Mouse (Mus musculus) midbrain, embryonic 13.5 days (tissue): ENCODE data around the gene Aldh1b1. TPM values are rescaled to one million over a fixed set of nuclear protein-coding genes. Genes with fewer than 3 reads are reported as not detected.

Experiments
- ATAC-seq: fragments of 200-750 bp; cut with Nextera tagmentation; 2 replicates; pipeline ENCODE4 v1.8.0; 2017; ENCODE audit warnings: mild to moderate bottlenecking, moderate TSS enrichment, moderate library complexity
- H3K27ac ChIP-seq: fragments of 300-500 bp; sonication (generic); 2 replicates; pipeline ENCODE4 v1.5.1; 2015; ENCODE audit warnings: inconsistent platforms, mild to moderate bottlenecking, moderate library complexity
- H3K27me3 ChIP-seq: fragments of 300-500 bp; sonication (generic); 2 replicates; pipeline ENCODE4 v1.6.1; 2015; ENCODE audit warnings: mild to moderate bottlenecking, inconsistent platforms
- H3K36me3 ChIP-seq: fragments of 300-500 bp; sonication (generic); 2 replicates; pipeline ENCODE4 v1.6.1; 2015; ENCODE audit warnings: mild to moderate bottlenecking, inconsistent platforms
- H3K4me1 ChIP-seq: fragments of 300-500 bp; sonication (generic); replicated peaks from 2 replicates; pipeline ENCODE4 v1.6.1; 2015; ENCODE audit warnings: inconsistent platforms
- H3K4me2 ChIP-seq: fragments of 300-500 bp; sonication (generic); replicated peaks from 2 replicates; pipeline ENCODE4 v1.6.1; 2015; ENCODE audit warnings: moderate library complexity, mild to moderate bottlenecking, inconsistent platforms
- H3K4me3 ChIP-seq: fragments of 300-500 bp; sonication (generic); replicated peaks from 2 replicates; pipeline ENCODE4 v1.5.1; 2015; ENCODE audit warnings: mild to moderate bottlenecking, inconsistent platforms
- H3K9ac ChIP-seq: fragments of 300-500 bp; sonication (generic); replicated peaks from 2 replicates; pipeline ENCODE4 v1.6.1; 2015; ENCODE audit warnings: mild to moderate bottlenecking, inconsistent platforms
- H3K9me3 ChIP-seq: fragments of 300-500 bp; sonication (generic); 2 replicates; pipeline ENCODE4 v1.6.1; 2016; ENCODE audit warnings: mild to moderate bottlenecking, inconsistent platforms
- WGBS: fragments of 180-500 bp; shearing (Covaris S2); methylation state at CpG from one replicate; pipeline ENCODE4 v1.1.7; 2015; 5-methylcytosine and 5-hydroxymethylcytosine counted together
- polyA plus RNA-seq: library from polyadenylated mRNA; unstranded; fragments of >200 nt; fragmentation: Nextera tagmentation; extraction: Ambion mirVana; gene quantifications from 2 replicates; pipeline ENCODE4 v1.2.1, GENCODE M21; 2015

The Aldh1b1 gene
- polyA plus RNA-seq, 1 experiment from 2014 or later, result 15.8 TPM

DNA sequence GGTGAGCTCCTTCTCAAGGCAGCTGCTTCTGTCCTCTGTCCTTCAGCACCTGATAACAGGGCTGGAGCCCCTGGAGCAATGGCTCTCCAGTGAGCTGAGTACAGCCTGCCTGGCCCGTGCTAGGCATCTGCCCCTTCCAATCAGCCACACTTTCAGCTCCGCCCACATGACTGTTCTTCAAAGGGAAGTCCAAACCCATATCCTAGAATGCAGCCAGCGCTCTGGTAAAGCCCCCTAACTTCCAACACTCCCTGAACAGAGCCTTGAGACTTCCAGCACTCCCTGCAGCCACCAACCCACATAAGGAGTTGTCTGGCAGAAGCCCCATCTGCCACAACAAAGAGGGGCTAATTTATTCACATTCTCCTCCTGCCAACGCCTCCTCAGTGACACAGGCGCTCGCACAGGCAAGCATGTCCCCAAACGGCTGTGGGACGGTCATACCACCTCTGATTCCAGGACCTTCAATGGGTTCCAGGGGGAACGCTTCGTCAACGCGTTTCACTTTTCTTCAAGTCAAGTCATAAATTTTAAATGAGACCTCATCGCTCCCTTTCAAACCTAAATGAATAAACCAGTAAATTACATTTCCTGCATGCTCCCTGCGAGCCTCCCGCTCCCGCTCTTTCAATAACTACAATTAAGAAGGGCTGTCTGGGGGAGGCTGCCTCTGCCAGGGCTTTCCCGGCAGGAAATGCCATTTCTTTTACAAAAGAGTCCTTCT is 20.5 kb downstream of the Aldh1b1 start:
- H3K9me3 ChIP-seq, result no peaks in the 10 kb centered on the region
- H3K27me3 ChIP-seq, result no peaks in the 10 kb centered on the region; the same call in 1 of the 2 replicates
- peak overlapping the region; percentile 44 for H3K4me2 ChIP-seq
- H3K27ac ChIP-seq, result peak overlapping the region; percentile 98
- H3K4me3 ChIP-seq, result peak overlapping the region; percentile 7
- peak overlapping the region; percentile 63 for H3K9ac ChIP-seq
- ATAC-seq, result peak; percentile 76
- WGBS, result under 1% methylated on average over 17 of the region's 17 CpGs
- peaks cover 25% of the 10 kb centered on the region for H3K36me3 ChIP-seq
- peaks cover 92% of the 10 kb centered on the region for H3K4me1 ChIP-seq

DNA sequence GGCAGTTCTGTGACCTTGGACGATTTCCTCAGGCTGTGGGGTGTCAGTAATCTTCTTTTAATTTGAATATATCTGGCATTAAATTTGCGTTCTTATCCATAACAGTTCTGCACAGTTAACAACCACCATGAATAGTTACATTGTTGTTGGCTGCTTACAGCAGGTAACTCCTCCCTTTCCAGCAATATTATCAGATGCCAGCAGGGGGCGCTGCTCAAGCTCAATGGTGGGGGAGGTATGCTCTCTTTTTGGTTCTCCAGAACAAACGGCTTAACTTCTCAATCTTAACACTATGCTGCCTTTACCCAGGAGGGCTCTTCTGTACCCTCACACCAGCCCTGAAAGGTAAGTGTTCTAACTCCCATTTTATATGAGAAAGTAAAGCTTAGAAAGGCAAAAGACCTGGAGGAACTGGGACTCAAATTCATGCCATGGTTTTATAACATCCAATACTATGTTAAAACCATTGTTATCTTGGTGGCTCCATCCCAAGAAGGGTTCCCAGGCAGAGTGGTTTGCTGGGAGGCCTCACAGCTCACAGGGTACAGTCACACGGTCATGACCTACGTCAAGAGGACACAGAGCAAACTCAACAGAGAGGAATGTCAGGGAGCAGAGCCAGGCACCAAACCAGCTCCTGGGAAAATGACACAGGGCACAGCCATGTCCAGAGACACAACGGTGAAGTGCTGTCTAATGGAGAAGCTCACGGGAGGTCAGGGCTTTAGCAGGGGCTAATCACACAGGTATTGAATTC is 21.4 kb downstream of the Aldh1b1 start:
- peaks cover 16% of the 10 kb centered on the region for H3K36me3 ChIP-seq
- ATAC-seq, result no peak
- WGBS, result 41% methylated on average over 8 of the region's 8 CpGs
- peaks cover 100% of the 10 kb centered on the region for H3K4me1 ChIP-seq
- H3K4me3 ChIP-seq, result no peak overlapping the region; the same call in 1 of the 2 replicates
- no peaks in the 10 kb centered on the region for H3K9me3 ChIP-seq
- peak overlapping the region; percentile 98 for H3K27ac ChIP-seq
- peak overlapping the region; percentile 44 for H3K4me2 ChIP-seq
- H3K27me3 ChIP-seq, result peaks cover 5% of the 10 kb centered on the region
- H3K9ac ChIP-seq, result no peak overlapping the region; the same call in 1 of the 2 replicates

DNA sequence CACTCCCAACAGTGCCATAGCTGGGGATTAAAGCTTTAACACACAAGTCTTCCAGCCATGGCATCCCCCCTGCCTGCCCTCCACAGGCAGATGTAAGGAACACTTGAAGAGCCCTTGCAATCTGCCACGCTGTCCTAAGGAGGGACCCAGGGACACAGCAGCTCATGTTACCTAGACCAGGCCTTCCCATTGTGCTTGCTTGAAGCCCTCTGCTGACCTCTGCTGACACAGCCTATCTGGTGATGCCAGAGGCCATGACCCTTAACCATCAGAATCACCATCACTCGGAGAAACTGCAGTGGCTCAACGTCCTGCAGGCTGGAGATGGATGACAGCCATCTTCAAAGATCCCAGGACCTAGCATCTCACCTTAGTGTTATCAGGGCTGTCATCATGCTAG is 23.2 kb downstream of the Aldh1b1 start:
- H3K4me3 ChIP-seq, result no peak overlapping the region
- peak overlapping the region; percentile 98 for H3K27ac ChIP-seq
- H3K4me1 ChIP-seq, result peaks cover 98% of the 10 kb centered on the region
- no peak for ATAC-seq
- peaks cover 22% of the 10 kb centered on the region for H3K27me3 ChIP-seq
- H3K36me3 ChIP-seq, result peaks cover 13% of the 10 kb centered on the region
- H3K9ac ChIP-seq, result no peak overlapping the region
- no peaks in the 10 kb centered on the region for H3K9me3 ChIP-seq
- 21% methylated on average over 3 of the region's 3 CpGs for WGBS
- H3K4me2 ChIP-seq, result no peak overlapping the region; the same call in 1 of the 2 replicates

DNA sequence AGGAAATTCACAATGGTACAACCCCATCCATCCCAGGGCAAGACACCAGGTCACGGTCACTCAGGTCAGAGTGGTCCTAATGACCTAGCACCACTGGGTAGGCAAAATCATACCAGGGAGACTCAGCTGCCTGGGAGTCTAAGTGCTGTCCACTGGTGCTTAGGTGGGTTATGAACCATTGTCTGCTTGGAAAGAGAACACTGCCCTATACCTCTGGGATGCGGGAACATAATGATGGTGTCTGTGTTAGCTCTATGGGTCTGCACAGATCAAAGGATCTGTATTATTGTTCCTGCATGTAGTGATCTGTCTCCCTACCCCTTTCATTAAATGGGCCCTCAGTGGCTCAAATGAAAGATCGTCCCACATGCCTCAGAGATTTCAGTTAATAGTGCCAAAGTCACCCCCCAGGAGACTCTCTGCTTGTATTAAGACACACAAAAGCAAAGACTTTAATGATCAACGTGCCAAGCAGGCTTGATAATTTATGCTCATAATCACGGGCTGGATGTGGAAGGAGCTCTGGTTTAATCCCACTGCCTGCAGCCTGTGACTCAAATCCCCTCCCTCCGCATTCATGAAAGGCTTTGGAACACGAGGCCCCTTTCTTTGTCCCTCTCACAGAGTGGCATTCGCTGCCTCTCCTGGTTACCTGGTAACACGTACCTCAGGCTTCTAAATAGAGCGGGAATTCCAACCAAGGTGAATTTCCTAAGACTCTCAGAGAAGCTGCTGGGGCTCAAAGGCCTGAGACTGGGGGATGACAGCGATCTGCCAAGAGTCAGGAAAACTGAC is 24.2 kb downstream of the Aldh1b1 start:
- ATAC-seq, result peak; percentile 47
- 5% methylated on average over 11 of the region's 11 CpGs for WGBS
- Histone ChIP-seq H3K4me1 (peaks cover 98% of the 10 kb centered on the region), H3K9ac (peak overlapping the region; percentile 93), H3K4me2 (peak overlapping the region; percentile 81), H3K4me3 (peak overlapping the region; percentile 68), H3K27ac (peak overlapping the region; percentile 98), H3K36me3 (peaks cover 13% of the 10 kb centered on the region), H3K9me3 (no peaks in the 10 kb centered on the region), H3K27me3 (peaks cover 32% of the 10 kb centered on the region)

DNA sequence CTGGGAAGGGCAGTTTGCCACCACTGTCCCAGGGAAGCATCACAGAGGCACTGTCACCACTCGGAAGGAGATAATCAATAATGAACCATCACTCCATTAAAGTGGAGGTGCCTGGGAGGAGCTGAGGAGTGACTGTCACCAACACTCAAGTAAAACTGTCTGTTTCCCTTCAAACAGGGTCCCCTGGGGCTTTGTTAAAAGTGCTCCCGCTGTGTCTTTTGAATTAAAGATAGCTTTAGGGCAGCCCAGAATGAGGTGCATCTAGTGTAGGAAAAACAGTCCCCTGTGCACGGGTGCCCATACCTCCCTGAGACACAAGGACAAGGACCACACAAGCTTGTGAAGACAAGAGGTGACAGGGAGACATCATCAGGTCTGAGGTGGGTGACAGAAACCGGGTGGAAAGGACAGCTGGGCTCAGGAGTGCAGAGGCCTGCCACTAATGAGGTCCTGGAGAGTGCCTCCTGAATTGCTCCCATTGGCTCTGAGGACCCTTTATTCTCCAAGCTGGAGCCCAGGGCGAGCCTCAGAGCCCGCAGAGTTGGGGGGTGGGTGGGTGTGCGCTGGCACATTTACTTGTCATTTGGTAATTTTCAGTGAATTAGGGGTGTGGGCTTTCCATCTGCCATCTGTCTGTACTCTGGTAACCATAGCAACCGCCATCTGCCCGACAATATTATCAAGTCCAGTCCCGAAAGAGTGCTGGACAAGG is 25.4 kb downstream of the Aldh1b1 start:
- Histone ChIP-seq H3K4me3 (peak overlapping the region; percentile 68), H3K27me3 (peaks cover 43% of the 10 kb centered on the region)

DNA sequence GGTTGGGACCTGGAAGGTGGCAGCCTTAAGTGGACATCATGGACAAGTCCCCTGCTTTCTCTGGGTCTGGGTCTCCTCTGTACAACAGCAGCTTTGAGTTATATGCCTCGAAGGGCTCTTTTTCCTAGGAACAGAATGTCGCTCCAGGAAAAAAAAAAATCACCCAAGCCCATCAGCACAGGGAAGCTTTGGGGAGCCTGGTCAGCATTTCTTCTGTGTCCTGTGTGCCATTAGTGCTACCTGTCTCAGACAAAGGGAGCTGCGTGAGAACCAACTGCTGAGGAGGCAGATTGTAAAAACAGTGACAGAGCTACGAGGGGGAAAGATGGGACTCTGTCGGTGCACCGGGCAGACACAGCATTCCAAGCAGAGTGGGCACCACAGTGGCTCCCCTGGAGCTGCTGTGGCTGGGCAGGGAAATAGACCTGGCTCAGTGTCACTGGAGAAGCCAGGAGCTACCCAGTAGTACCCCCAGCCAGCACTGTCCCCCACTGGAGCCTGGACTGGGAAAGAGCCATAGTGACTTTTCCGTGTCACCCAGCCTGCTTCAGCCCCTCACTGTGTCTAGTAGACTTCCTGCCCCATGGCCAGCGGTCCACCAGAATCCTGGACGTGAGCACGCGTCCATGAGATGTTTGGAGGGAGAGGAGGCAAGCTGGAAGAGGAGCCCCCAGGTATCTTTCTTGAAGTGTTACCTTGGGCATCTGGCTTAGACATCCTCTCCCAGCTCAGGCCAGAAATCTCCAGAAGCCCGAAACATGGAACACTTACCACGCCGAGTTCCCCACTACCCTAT is 26.1 kb downstream of the Aldh1b1 start:
- H3K27me3 ChIP-seq, result peaks cover 44% of the 10 kb centered on the region
- ATAC-seq, result no peak

More for the DNA sequence above, 25.4 kb downstream of the Aldh1b1 start:
- Histone ChIP-seq H3K4me2 (peak overlapping the region; percentile 81), H3K4me1 (peaks cover 98% of the 10 kb centered on the region), H3K36me3 (peaks cover 13% of the 10 kb centered on the region), H3K27ac (peak overlapping the region; percentile 98), H3K9ac (peak overlapping the region; percentile 93), H3K9me3 (no peaks in the 10 kb centered on the region)
- ATAC-seq, result peak; percentile 69
- WGBS, result 4% methylated on average over 10 of the region's 10 CpGs

DNA sequence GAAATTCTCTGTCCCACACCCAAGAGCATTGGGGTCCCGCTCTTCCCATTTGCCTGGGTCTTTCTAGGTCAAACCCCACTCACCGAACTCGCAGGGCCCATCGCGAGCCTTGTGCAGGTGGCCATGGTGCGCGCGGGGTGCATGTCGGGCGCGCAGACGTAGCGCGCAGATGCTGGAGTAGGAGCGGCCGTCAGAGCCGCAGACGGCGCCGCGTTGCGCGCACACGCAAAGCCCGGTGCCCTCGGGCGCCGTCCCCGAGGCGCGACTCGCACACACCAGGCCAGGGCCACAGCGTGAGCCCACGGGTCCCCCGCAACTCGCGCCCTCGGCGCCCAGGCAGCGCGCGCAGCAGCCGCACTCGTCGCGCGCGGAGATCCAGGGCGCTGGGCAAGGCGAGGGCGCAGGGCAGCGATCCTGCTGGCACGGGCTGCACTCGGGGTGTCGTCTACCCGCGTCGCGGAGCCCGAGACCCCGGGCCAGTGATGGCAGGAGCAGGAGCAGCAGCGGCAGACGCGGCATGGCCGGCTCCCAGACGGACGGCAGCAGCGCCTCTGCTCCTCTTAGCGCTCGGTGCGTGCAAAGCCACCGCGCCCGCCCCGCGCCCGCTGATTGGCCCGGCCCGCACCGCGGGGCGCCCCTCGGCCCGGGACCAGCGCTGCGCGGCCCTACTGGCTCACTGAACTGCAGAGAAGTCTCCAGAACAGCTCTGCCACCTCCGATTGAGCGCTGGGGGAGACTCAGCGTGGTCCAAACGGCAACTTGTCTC is 27.6 kb downstream of the Aldh1b1 start, which contains the start of gene Igfbpl1:
Igfbpl1 (minus strand) TSS at position 649 of the 766 bp plus-strand sequence.
- no peaks in the 10 kb centered on the region for H3K9me3 ChIP-seq
- peaks cover 50% of the 10 kb centered on the region for H3K27me3 ChIP-seq
- H3K36me3 ChIP-seq, result peaks cover 2% of the 10 kb centered on the region; the same call in 1 of the 2 replicates
- H3K4me3 ChIP-seq, result peak within 1 kb of the TSS; percentile 68
- peak within 1 kb of the TSS; percentile 81 for H3K4me2 ChIP-seq
- peak within 1 kb of the TSS; percentile 98 for H3K27ac ChIP-seq
- WGBS, result 1% methylated on average over 83 of the region's 91 CpGs
- peak within 1 kb of the TSS; percentile 93 for H3K9ac ChIP-seq
- peak; percentile 40; the same call in 1 of the 2 replicates for ATAC-seq
- peaks cover 98% of the 10 kb centered on the region for H3K4me1 ChIP-seq

More for the DNA sequence above, 26.1 kb downstream of the Aldh1b1 start:
- Histone ChIP-seq H3K4me2 (peak overlapping the region; percentile 81), H3K9ac (peak overlapping the region; percentile 93), H3K36me3 (peaks cover 13% of the 10 kb centered on the region), H3K27ac (peak overlapping the region; percentile 98), H3K4me3 (peak overlapping the region; percentile 68), H3K4me1 (peaks cover 98% of the 10 kb centered on the region), H3K9me3 (no peaks in the 10 kb centered on the region)
- WGBS, result 22% methylated on average over 14 of the region's 14 CpGs

DNA sequence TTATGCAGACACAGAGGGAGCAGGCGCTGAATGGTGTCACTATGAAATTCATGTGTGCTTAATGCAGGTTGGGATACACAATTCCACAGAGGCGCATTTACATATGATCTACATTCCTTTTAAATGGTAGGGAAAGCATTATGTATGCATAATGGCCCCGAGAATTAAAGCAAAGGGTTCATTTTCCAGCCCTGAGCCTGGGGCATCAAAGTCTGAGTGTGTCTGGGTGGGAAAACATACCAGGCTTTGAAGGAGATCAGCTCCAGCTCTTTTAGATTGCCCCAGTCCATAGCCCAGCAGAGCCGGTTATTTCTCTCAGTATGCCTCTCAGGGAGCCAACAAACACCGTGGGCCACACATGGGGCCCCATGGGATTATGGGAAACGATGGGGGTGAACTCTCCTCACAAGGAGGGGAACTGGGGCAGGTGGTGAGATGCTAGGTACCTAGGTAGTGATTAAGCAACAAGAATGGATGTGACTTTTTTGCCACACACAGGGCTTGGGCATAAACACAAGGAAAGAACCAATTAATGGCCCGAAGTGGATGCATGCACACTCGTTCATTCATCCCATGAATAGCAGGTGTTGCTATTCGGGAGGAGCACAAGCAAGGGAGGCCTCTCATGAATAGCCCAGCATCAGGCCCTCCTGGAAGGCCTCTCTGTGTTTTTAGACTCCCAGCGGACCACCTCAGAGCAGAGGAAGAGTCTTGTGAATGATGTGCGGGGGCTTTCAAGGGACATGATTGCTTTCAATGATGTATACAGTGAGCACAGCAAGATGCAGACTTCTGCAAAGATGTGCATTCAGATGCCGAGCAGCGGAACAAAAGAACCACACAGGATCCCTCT is 31.3 kb downstream of the Aldh1b1 start:
- Histone ChIP-seq H3K27me3 (peaks cover 52% of the 10 kb centered on the region), H3K27ac (peak overlapping the region; percentile 95), H3K9ac (peak overlapping the region; percentile 52), H3K4me2 (peak overlapping the region; percentile 35), H3K4me3 (no peak overlapping the region), H3K9me3 (no peaks in the 10 kb centered on the region), H3K36me3 (no peaks in the 10 kb centered on the region), H3K4me1 (peaks cover 70% of the 10 kb centered on the region)
- ATAC-seq, result peak; percentile 47
- WGBS, result 17% methylated on average over 13 of the region's 13 CpGs

DNA sequence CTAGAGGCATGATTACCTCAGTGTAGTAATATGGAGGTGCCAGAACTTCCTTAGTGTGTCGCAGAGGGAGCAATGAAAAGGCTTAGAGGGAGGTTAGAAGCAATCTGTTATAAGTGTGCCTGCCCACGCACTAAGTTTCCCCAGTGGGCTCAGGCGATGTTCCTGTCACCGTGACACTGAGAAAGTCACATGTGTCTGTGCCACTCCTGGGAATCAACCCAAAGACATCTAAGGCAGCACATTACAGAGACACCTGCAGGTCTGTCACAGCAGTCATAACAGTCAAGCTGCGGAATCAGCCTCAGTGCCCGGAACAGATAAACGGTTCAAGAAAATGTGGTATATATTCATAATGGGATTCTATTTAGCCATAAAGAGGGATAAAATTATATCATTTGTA is 33.2 kb downstream of the Aldh1b1 start:
- no peaks in the 10 kb centered on the region for H3K36me3 ChIP-seq
- peaks cover 53% of the 10 kb centered on the region for H3K4me1 ChIP-seq
- H3K27ac ChIP-seq, result peak overlapping the region; percentile 95
- ATAC-seq, result no peak
- H3K4me2 ChIP-seq, result no peak overlapping the region
- H3K27me3 ChIP-seq, result peaks cover 34% of the 10 kb centered on the region
- 74% methylated on average over 7 of the region's 7 CpGs for WGBS
- no peak overlapping the region for H3K4me3 ChIP-seq
- no peaks in the 10 kb centered on the region for H3K9me3 ChIP-seq
- H3K9ac ChIP-seq, result no peak overlapping the region
